Mouse (Mus musculus) limb, embryonic 11.5 days (tissue): ENCODE data around the gene Cldnd1. TPM values are rescaled to one million over a fixed set of nuclear protein-coding genes. Genes with fewer than 3 reads are reported as not detected.

ENCODE experiments used
- ATAC-seq: fragments of 200-750 bp; cut with Nextera tagmentation; 2 replicates; pipeline ENCODE4 v1.8.0; 2017; ENCODE audit warnings: low read depth; ENCODE audit not compliant: insufficient number of reproducible peaks, low FRiP score, low TSS enrichment
- DNase-seq: peaks from one replicate; pipeline ENCODE4 v3.0.0-alpha.2; 2015; ENCODE audit warnings: low spot score
- H3K27ac ChIP-seq: fragments of 300-500 bp; sonication (generic); replicated peaks from 2 replicates; pipeline ENCODE4 v1.5.1; 2014; ENCODE audit warnings: low read depth, mild to moderate bottlenecking, low read length
- H3K27me3 ChIP-seq: fragments of 300-500 bp; sonication (generic); 2 replicates; pipeline ENCODE4 v1.6.1; 2014; ENCODE audit warnings: mild to moderate bottlenecking, low read length, mixed read lengths; ENCODE audit not compliant: control insufficient read depth, insufficient read depth
- H3K36me3 ChIP-seq: fragments of 300-500 bp; sonication (generic); 2 replicates; pipeline ENCODE4 v1.6.1; 2014; ENCODE audit warnings: mild to moderate bottlenecking, low read length, moderate library complexity, mixed read lengths; ENCODE audit not compliant: control insufficient read depth, insufficient read depth
- H3K4me1 ChIP-seq: fragments of 300-500 bp; sonication (generic); 2 replicates; pipeline ENCODE4 v1.6.1; 2014; ENCODE audit warnings: low read length, mixed read lengths; ENCODE audit not compliant: control insufficient read depth, insufficient read depth
- H3K4me2 ChIP-seq: fragments of 300-500 bp; sonication (generic); 2 replicates; pipeline ENCODE4 v1.6.1; 2014; ENCODE audit warnings: low read depth, mild to moderate bottlenecking, moderate library complexity; ENCODE audit not compliant: severe bottlenecking
- H3K4me3 ChIP-seq: fragments of 300-500 bp; sonication (generic); 2 replicates; pipeline ENCODE4 v1.5.1; 2014; ENCODE audit warnings: low read depth, low read length
- H3K9ac ChIP-seq: fragments of 300-500 bp; sonication (generic); 2 replicates; pipeline ENCODE4 v1.6.1; 2014; ENCODE audit warnings: mild to moderate bottlenecking, low read length
- H3K9me3 ChIP-seq: fragments of 300-500 bp; sonication (generic); 2 replicates; pipeline ENCODE4 v1.6.1; 2016; ENCODE audit warnings: low read length; ENCODE audit not compliant: control insufficient read depth
- WGBS: fragments of 180-500 bp; shearing (Covaris S2); extraction: QIAGEN DNeasy Blood & Tissue Kit; methylation state at CpG from one replicate; pipeline ENCODE4 v1.1.7; 2014; 5-methylcytosine and 5-hydroxymethylcytosine counted together
- microRNA-seq: library from miRNA; unstranded; fragments of <30 nt; microRNA quantifications from one replicate; pipeline ENCODE4, GENCODE M21; 2016
- polyA plus RNA-seq: library from polyadenylated mRNA; unstranded; fragments of >200 nt; fragmentation: Nextera tagmentation; extraction: Ambion mirVana; gene quantifications from 2 replicates; pipeline ENCODE4 v1.2.1, GENCODE M21; 2014

Cldnd1 gene
- polyA plus RNA-seq, 1 experiment from 2014 or later = 126 TPM

- Histone ChIP-seq H3K9ac (no peak overlapping the region), H3K36me3 (no peaks in the 10 kb centered on the region), H3K4me1 (no peaks in the 10 kb centered on the region), H3K27me3 (no peaks in the 10 kb centered on the region), H3K4me3 (no peak overlapping the region), H3K9me3 (no peaks in the 10 kb centered on the region), H3K27ac (no peak overlapping the region), H3K4me2 (no peak overlapping the region)
- ATAC-seq (no peak), DNase-seq (no peak)
- WGBS = 83% methylated on average over 4 of the region's 4 CpGs
Measured at GRCm38 (mm10) chr16:58746715-58747114, 19.0 kb downstream of the Cldnd1 start.

DNA sequence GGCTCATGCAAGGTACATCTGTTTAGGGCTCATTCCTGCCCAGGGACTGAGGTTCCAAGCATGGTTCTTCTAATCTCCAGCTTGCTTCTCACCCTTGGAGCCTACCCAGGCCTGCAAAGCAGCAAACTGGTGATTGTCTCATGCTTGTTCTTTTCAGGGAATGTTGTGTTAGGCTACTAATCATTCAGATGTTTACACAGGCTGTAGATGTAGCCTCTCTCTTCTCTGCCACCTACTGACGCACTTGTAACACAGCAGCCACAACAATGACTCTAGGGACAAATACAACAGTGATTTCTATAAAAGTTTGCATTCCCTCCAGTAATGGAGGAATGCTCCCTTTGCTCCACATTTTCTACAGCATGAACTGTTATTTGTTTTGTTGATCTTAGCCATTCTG lies 23.6 kb downstream of the Cldnd1 start:
- 29% methylated on average over 1 of the region's 1 CpGs for WGBS
- no peak overlapping the region for H3K27ac ChIP-seq
- H3K9me3 ChIP-seq = no peaks in the 10 kb centered on the region
- no peak for ATAC-seq
- no peak overlapping the region for H3K4me2 ChIP-seq
- H3K9ac ChIP-seq = no peak overlapping the region
- DNase-seq = no peak
- no peaks in the 10 kb centered on the region for H3K36me3 ChIP-seq
- H3K4me1 ChIP-seq = no peaks in the 10 kb centered on the region
- H3K27me3 ChIP-seq = no peaks in the 10 kb centered on the region
- H3K4me3 ChIP-seq = no peak overlapping the region

DNA sequence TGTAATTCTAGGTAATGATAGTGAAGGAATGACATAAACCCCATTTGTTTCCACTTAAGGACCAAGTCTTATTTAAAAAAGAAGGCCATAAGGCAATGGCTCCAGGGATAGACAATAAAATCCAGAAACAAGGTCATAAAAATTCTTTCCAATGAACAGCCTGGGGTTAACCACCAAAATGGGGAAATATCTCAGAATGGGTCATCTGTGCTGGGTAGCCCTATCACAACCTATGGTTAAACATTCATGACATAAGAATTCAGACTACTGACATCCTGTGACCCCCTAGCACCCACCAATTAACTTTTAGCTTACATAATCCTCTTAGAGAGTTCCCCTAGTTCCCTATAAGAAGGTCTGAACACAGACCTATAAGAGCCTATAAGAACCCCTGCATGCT lies 28.5 kb downstream of the Cldnd1 start:
- no peak for DNase-seq
- Histone ChIP-seq H3K27ac (no peak overlapping the region), H3K36me3 (no peaks in the 10 kb centered on the region), H3K4me1 (no peaks in the 10 kb centered on the region), H3K9ac (no peak overlapping the region), H3K27me3 (no peaks in the 10 kb centered on the region), H3K9me3 (no peaks in the 10 kb centered on the region), H3K4me3 (no peak overlapping the region), H3K4me2 (no peak overlapping the region)
- ATAC-seq = peak; percentile 79

DNA sequence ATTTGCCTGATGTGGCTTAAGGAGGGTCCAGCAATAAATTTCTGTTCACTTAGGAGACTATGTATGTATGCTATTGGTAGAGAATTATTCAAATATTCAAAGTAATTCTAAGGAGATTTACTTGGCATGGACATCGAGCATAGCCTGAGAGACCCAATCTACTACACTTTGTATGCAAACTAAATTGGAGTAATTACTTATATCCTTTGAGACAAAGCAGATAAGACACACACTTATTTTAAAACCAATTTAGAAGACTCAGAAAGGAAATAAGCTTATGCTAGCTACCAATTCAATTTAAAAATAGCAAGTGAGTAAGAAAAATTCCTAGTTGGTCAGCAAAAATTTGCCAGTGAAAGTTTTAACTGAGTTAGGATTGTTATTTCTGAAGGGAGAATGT lies 35.4 kb downstream of the Cldnd1 start, which contains the start of gene Olfr172:
Olfr172 (minus strand) TSS at position 101 of the 400 bp plus-strand sequence.
- no peaks in the 10 kb centered on the region for H3K27me3 ChIP-seq
- no peaks in the 10 kb centered on the region for H3K9me3 ChIP-seq
- H3K36me3 ChIP-seq = no peaks in the 10 kb centered on the region
- no peak within 1 kb of the TSS for H3K9ac ChIP-seq
- H3K4me2 ChIP-seq = no peak within 1 kb of the TSS
- 92% methylated on average over 1 of the region's 1 CpGs for WGBS
- H3K27ac ChIP-seq = no peak within 1 kb of the TSS
- DNase-seq (no peak), ATAC-seq (no peak)
- H3K4me1 ChIP-seq = no peaks in the 10 kb centered on the region
- no peak within 1 kb of the TSS for H3K4me3 ChIP-seq

Small RNA genes lying within 50 kb of the gene (microRNA-seq; reads per million reads assigned to microRNA genes)
- gene Gm27564 = not detected

Other genes starting within 250 kb of the Cldnd1 start
- gene St3gal6, start 203.7 kb upstream of the Cldnd1 start, polyA plus RNA-seq = 9.7 and 14.0 TPM in 2 replicates
- not detected in 2 replicates for gene Gm813, start 110.9 kb upstream of the Cldnd1 start, polyA plus RNA-seq
- gene E330017A01Rik, start 89.2 kb upstream of the Cldnd1 start, polyA plus RNA-seq = not detected in 2 replicates
- gene Cpox, start 57.6 kb upstream of the Cldnd1 start, polyA plus RNA-seq = 21.9 and 23.5 TPM in 2 replicates
- not detected in 2 replicates for gene Gpr15, start 8.8 kb upstream of the Cldnd1 start, polyA plus RNA-seq
- gene Olfr172, start 35.3 kb downstream of the Cldnd1 start, polyA plus RNA-seq = not detected in 2 replicates
- not detected in 2 replicates for gene Olfr173, start 72.4 kb downstream of the Cldnd1 start, polyA plus RNA-seq
- gene Olfr175-ps1, start 98.9 kb downstream of the Cldnd1 start, polyA plus RNA-seq = not detected in 2 replicates
- gene Olfr177, start 146.9 kb downstream of the Cldnd1 start, polyA plus RNA-seq = not detected in 2 replicates
- not detected in 2 replicates for gene Olfr178, start 164.2 kb downstream of the Cldnd1 start, polyA plus RNA-seq
- gene Olfr181, start 200.8 kb downstream of the Cldnd1 start, polyA plus RNA-seq = not detected in 2 replicates
- gene Olfr180, start 201.5 kb downstream of the Cldnd1 start, polyA plus RNA-seq = not detected in 2 replicates